Mouse (Mus musculus) brown adipose tissue, adult 24 weeks (tissue): Measurements from ENCODE around the gene Ppfibp2. TPM values are rescaled to one million over a fixed set of nuclear protein-coding genes. Genes with fewer than 3 reads are reported as not detected.

Source experiments
- H3K27ac ChIP-seq: fragments of 200-500 bp; replicated peaks from 2 replicates; pipeline ENCODE4 v1.5.1; 2012; ENCODE audit warnings: low read depth, mild to moderate bottlenecking, low read length
- H3K4me1 ChIP-seq: fragments of 200-500 bp; 2 replicates; pipeline ENCODE4 v1.6.1; 2012; ENCODE audit warnings: low read length, mixed read lengths; ENCODE audit not compliant: control insufficient read depth, insufficient read depth, insufficient read length
- H3K4me3 ChIP-seq: fragments of 200-500 bp; 2 replicates; pipeline ENCODE4 v1.5.1; 2012; ENCODE audit warnings: low read depth, mild to moderate bottlenecking, low read length, moderate library complexity; ENCODE audit not compliant: insufficient read depth
- polyA plus RNA-seq: library from polyadenylated mRNA; stranded (reverse); fragments of >200 nt; gene quantifications from 2 replicates; pipeline ENCODE4 v1.2.4, GENCODE M21; 2012; ENCODE audit not compliant: missing spikeins, insufficient read depth, insufficient read length

The Ppfibp2 gene
- polyA plus RNA-seq, 1 experiment: 1.7 TPM

- peak overlapping the region; percentile 40 for H3K4me3 ChIP-seq
- H3K4me1 ChIP-seq: 0 out of 2 replicates have a peak, but pooled peaks cover 7% of the 10 kb centered on the region
- H3K27ac ChIP-seq: peak overlapping the region; percentile 74
These were observed 70.7 kb downstream of the Ppfibp2 start for GRCm38 (mm10) chr7:107665586-107666261.

DNA sequence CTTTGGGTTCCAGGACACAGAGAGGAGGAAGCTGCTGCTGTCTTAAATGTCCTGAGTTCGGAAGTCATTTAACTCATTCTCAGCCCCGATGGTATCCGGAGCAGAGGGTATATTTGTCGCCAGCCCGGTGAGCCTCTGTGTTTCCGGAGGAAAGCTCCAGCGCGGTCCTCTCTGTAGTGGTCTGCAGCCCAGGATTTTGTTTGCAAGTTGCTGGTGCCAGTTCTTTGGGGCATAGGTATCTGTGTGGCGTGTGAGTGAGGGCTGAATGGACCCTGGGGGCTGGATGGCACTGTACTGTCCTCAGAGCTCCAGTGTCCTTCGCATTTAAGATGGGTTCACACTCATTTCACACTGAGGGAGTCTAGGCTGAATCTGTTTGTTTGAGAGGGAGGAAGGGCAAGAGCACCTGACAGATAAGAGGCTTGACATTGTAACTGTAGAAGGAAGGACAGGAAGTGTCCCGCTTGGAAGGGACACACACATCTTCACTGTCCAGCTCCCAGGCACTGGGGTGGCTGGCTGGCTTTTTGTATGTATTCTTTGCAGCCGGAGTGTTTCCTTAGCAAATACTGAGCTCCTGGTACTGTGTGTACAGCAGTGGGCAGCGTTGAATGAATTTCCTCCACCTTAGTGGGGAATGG, 71.4 kb downstream of the Ppfibp2 start:
- H3K27ac ChIP-seq: peak overlapping the region; percentile 29
- 0 out of 2 replicates have a peak, but pooled peaks cover 7% of the 10 kb centered on the region for H3K4me1 ChIP-seq
- H3K4me3 ChIP-seq: peak overlapping the region; percentile 40

DNA sequence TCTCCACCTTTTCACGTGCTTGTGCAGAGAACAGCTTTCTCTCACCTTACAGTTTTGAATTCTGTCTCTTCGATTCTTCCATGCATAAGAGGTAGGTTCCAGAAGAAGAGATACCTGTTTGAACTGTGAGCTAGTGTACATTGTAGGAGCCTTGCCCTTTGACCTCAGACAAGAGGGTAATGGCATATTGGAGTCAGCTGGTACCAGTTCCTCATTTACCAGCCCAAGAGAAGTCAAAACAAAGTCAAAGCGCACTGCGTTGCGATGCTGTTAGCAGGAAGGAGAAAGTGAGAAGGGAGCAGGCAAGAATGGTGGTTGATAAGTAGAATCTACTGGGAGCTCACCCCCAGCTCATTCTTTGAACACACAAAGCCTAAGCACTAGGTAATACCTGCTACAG, 73.5 kb downstream of the Ppfibp2 start:
- Histone ChIP-seq H3K27ac (no peak overlapping the region), H3K4me3 (no peak overlapping the region), H3K4me1 (0 out of 2 replicates have a peak, but pooled peaks cover 7% of the 10 kb centered on the region)

DNA sequence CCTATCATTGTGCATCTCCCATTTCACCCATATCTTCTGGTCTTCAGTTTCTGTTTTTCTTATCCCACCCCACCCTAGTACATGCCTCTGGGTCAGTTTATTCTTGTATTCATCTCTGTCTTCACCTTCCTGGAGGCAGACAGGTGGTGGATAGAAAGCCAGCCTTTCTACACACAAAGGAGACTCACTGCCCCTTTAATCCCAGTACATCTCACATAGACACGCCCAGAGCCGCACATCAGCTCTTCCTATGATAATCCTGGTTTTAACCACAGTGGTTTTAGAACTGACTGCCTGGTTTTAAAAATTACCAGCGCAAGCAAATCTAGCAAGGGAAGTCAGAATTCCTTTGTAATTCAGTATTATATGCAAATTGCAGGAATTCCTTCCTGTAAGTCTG, 80.2 kb downstream of the Ppfibp2 start:
- H3K4me3 ChIP-seq: no peak overlapping the region
- no peaks in the 10 kb centered on the region for H3K4me1 ChIP-seq

DNA sequence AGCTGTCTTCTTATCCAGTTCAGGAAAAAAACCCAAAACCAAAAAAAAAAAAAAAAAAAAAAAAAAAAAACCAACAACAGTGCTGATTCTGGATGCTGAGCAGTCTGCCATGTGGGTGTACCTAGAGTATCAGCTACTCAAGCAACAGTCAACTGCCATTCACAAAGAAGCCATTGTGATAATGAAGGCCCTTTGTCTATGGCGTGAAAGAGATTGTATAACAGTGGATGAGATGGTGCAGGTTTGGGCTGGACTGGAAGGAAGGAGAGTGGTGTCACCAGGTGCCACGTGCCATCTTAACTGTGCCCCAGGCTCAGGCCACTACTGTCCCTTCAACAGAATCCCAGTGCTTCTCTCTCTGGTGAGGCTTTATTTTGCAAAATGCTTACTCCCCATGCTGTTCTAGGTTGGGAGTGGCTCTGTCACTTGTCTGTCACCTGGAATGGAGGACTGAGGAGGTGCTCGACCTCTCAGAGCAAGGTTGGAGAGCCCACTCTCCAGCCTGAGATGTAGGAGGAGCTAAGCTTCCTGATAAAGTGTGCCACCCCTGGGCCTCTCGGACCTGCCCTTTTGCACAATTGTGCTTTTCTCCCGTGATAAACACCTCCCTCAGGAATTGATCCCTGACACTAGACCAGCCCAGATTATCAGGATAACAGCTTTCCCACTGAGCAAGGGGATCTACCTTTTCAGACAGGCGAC, 85.3 kb downstream of the Ppfibp2 start:
- Histone ChIP-seq H3K4me1 (no peaks in the 10 kb centered on the region), H3K27ac (no peak overlapping the region), H3K4me3 (no peak overlapping the region)

More for the DNA sequence above, 80.2 kb downstream of the Ppfibp2 start:
- H3K27ac ChIP-seq: no peak overlapping the region

- no peak overlapping the region for H3K4me3 ChIP-seq
- H3K27ac ChIP-seq: no peak overlapping the region
- no peaks in the 10 kb centered on the region for H3K4me1 ChIP-seq
These were observed 86.3 kb downstream of the Ppfibp2 start for GRCm38 (mm10) chr7:107681306-107681705.

GRCm38 (mm10) chr7:107683162-107683561, 88.2 kb downstream of the Ppfibp2 start:
- Histone ChIP-seq H3K27ac (no peak overlapping the region), H3K4me3 (no peak overlapping the region), H3K4me1 (no peaks in the 10 kb centered on the region)

GRCm38 (mm10) chr7:107683622-107684021, 88.6 kb downstream of the Ppfibp2 start:
- no peaks in the 10 kb centered on the region for H3K4me1 ChIP-seq
- H3K4me3 ChIP-seq: no peak overlapping the region
- H3K27ac ChIP-seq: no peak overlapping the region

- H3K4me1 ChIP-seq: no peaks in the 10 kb centered on the region
- H3K27ac ChIP-seq: no peak overlapping the region
- no peak overlapping the region for H3K4me3 ChIP-seq
These were observed 90.4 kb downstream of the Ppfibp2 start for GRCm38 (mm10) chr7:107685238-107685954.

GRCm38 (mm10) chr7:107685955-107686285, 90.9 kb downstream of the Ppfibp2 start:
- Histone ChIP-seq H3K4me1 (no peaks in the 10 kb centered on the region), H3K4me3 (no peak overlapping the region), H3K27ac (no peak overlapping the region)

GRCm38 (mm10) chr7:107687412-107687811, 92.4 kb downstream of the Ppfibp2 start:
- Histone ChIP-seq H3K4me3 (no peak overlapping the region), H3K27ac (no peak overlapping the region), H3K4me1 (no peaks in the 10 kb centered on the region)

DNA sequence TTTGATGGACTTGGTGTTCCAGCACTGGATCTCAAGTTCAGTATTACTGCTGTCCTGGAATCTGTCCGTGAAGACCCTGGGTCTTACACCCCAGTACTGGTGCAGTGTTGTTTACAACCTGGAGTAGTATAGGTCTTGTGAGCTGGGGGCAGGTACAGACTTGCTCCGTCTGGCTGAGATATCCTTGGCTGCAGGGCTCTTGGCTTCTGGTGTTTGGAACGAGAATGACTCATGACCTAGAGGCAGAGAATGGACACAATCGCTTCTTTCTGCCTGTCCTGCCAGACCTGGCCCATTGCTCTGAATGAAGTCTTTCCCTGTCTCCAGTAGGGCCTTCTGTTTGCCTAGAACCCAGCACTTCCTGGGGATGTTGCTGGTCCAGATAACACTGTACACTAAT, 93.0 kb downstream of the Ppfibp2 start:
- H3K4me3 ChIP-seq: no peak overlapping the region
- no peaks in the 10 kb centered on the region for H3K4me1 ChIP-seq
- H3K27ac ChIP-seq: no peak overlapping the region

GRCm38 (mm10) chr7:107690426-107691221, 95.6 kb downstream of the Ppfibp2 start:
- Histone ChIP-seq H3K4me3 (no peak overlapping the region), H3K4me1 (no peaks in the 10 kb centered on the region), H3K27ac (no peak overlapping the region)

DNA sequence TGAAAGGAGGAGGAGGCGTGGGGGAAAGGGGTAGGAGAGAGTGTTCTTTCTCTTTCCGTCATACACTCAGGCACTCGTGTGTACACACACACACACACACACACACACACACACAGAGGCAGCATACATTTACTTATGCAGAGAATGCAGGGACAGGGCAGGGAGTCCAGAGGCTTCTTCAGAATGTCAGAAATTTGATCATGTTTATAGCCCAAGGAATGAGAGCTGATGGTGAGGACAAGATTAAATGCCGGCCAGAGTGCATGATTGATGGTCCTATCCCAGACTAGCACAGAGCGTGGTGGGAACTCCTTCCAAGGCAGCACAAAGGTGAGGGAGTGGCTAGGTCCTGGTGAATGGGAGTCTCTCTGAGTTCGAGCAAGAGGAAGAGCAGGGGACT, 96.5 kb downstream of the Ppfibp2 start:
- no peak overlapping the region for H3K4me3 ChIP-seq
- no peaks in the 10 kb centered on the region for H3K4me1 ChIP-seq
- no peak overlapping the region for H3K27ac ChIP-seq
